Mouse (Mus musculus) kidney, embryonic 14.5 days (tissue): Measurements from ENCODE around the gene Slc22a23. TPM values are rescaled to one million over a fixed set of nuclear protein-coding genes. Genes with fewer than 3 reads are reported as not detected.

Source experiments
- ATAC-seq: fragments of 200-750 bp; cut with Nextera tagmentation; 2 replicates; pipeline ENCODE4 v1.8.0; 2017; ENCODE audit warnings: moderate number of reproducible peaks, mild to moderate bottlenecking, moderate TSS enrichment, moderate library complexity; ENCODE audit not compliant: low FRiP score, low TSS enrichment
- H3K27ac ChIP-seq: fragments of 300-500 bp; sonication (generic); 2 replicates; pipeline ENCODE4 v1.5.1; 2014; ENCODE audit warnings: low read depth, mild to moderate bottlenecking, low read length, moderate library complexity, mixed read lengths
- H3K27me3 ChIP-seq: fragments of 300-500 bp; sonication (generic); 2 replicates; pipeline ENCODE4 v1.6.1; 2014; ENCODE audit warnings: mild to moderate bottlenecking, low read length; ENCODE audit not compliant: control insufficient read depth, insufficient read depth
- H3K36me3 ChIP-seq: fragments of 300-500 bp; sonication (generic); 2 replicates; pipeline ENCODE4 v1.6.1; 2014; ENCODE audit warnings: low read length, mixed read lengths; ENCODE audit not compliant: control insufficient read depth, insufficient read depth
- H3K4me1 ChIP-seq: fragments of 300-500 bp; sonication (generic); 2 replicates; pipeline ENCODE4 v1.6.1; 2014; ENCODE audit warnings: low read length, mixed read lengths; ENCODE audit not compliant: control insufficient read depth, insufficient read depth
- H3K4me2 ChIP-seq: fragments of 300-500 bp; sonication (generic); replicated peaks from 2 replicates; pipeline ENCODE4 v1.6.1; 2014; ENCODE audit warnings: low read depth, mild to moderate bottlenecking, low read length
- H3K4me3 ChIP-seq: fragments of 300-500 bp; sonication (generic); 2 replicates; pipeline ENCODE4 v1.5.1; 2014; ENCODE audit warnings: mild to moderate bottlenecking, low read length
- H3K9ac ChIP-seq: fragments of 300-500 bp; sonication (generic); 2 replicates; pipeline ENCODE4 v1.6.1; 2014; ENCODE audit warnings: low read depth, mild to moderate bottlenecking, low read length, moderate library complexity
- H3K9me3 ChIP-seq: fragments of 300-500 bp; sonication (generic); 2 replicates; pipeline ENCODE4 v1.6.1; 2016; ENCODE audit warnings: low read length; ENCODE audit not compliant: control insufficient read depth
- WGBS: fragments of 180-500 bp; shearing (Covaris S2); extraction: QIAGEN DNeasy Blood & Tissue Kit; methylation state at CpG from one replicate; pipeline ENCODE4 v1.1.7; 2014; 5-methylcytosine and 5-hydroxymethylcytosine counted together
- polyA plus RNA-seq: library from polyadenylated mRNA; unstranded; fragments of >200 nt; fragmentation: Nextera tagmentation; extraction: Ambion mirVana; gene quantifications from 2 replicates; pipeline ENCODE4 v1.2.1, GENCODE M21; 2014

The Slc22a23 gene
- polyA plus RNA-seq, 1 experiment from 2014 or later: 2.8 TPM

DNA sequence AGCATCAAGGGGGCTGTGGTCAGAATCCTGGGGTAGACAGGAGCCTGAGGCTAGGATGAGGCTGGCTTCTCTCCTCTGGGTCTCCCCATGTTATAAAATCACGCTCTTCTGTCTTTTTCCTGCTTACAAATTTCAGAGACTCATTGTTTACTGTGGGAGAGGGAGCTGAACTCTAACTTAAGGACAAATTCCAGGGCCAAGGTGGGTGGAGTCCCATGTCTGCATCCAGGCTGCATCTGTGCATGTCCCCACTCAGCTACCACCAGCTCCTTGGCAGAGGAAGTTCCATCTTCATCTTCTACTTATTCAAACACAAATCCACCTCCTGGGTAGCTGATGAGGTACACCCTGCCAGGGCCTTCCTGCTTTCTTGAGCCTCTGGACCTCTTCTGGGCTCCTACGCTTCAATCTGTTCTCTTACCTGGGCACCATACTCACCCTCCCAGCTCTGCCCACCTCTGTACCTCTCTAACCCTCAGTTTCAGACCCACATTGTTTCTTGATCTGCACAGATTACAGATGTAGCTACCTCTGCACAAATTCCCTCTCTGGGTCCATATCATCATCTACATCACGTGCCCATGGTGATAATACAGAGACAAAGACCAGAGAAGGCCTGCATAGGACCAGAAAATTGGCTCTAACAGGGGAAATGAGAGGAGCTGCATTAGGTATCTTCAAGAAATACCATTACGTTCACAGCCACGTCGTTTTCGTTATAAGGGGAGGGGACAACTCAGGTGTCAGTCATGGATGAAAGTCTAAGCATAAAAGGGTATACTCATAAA lies 13.4 kb downstream of the Slc22a23 start:
- H3K9ac ChIP-seq: no peak overlapping the region
- H3K4me3 ChIP-seq: no peak overlapping the region
- H3K4me1 ChIP-seq: no peaks in the 10 kb centered on the region
- no peak for ATAC-seq
- H3K9me3 ChIP-seq: no peaks in the 10 kb centered on the region
- H3K27me3 ChIP-seq: no peaks in the 10 kb centered on the region
- H3K4me2 ChIP-seq: no peak overlapping the region
- no peak overlapping the region for H3K27ac ChIP-seq
- 88% methylated on average over 7 of the region's 7 CpGs for WGBS
- H3K36me3 ChIP-seq: no peaks in the 10 kb centered on the region

- Histone ChIP-seq H3K4me2 (no peak overlapping the region), H3K27ac (no peak overlapping the region), H3K9ac (no peak overlapping the region), H3K36me3 (no peaks in the 10 kb centered on the region), H3K27me3 (no peaks in the 10 kb centered on the region), H3K4me3 (no peak overlapping the region), H3K9me3 (no peaks in the 10 kb centered on the region), H3K4me1 (no peaks in the 10 kb centered on the region)
- no peak for ATAC-seq
- WGBS: 92% methylated on average over 4 of the region's 4 CpGs
Observed at GRCm38 (mm10) chr13:34329589-34329988, 15.4 kb downstream of the Slc22a23 start.

DNA sequence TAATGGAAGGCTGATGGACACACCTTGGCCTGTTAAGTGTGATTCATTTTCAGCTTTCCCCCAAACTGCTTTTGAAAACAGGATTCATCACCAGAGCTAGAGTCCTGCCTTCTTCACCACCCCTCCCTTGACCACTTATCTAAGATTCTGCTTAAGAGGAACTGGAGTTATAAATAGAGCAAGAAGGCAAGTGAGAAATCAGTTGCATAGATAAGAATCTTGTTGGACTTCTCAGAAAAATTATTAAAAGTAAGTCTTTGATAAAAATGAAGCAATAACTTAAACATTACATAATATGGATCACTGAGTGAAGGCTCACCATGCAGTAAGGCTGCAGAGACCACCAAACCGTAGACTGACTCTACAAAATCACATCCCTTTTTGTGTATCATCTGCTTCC lies 18.0 kb downstream of the Slc22a23 start:
- H3K27ac ChIP-seq: no peak overlapping the region
- no peaks in the 10 kb centered on the region for H3K27me3 ChIP-seq
- no peaks in the 10 kb centered on the region for H3K9me3 ChIP-seq
- H3K4me2 ChIP-seq: no peak overlapping the region
- no peak overlapping the region for H3K4me3 ChIP-seq
- H3K4me1 ChIP-seq: no peaks in the 10 kb centered on the region
- no peak for ATAC-seq
- no peaks in the 10 kb centered on the region for H3K36me3 ChIP-seq
- 97% methylated on average over 1 of the region's 1 CpGs for WGBS
- H3K9ac ChIP-seq: no peak overlapping the region

DNA sequence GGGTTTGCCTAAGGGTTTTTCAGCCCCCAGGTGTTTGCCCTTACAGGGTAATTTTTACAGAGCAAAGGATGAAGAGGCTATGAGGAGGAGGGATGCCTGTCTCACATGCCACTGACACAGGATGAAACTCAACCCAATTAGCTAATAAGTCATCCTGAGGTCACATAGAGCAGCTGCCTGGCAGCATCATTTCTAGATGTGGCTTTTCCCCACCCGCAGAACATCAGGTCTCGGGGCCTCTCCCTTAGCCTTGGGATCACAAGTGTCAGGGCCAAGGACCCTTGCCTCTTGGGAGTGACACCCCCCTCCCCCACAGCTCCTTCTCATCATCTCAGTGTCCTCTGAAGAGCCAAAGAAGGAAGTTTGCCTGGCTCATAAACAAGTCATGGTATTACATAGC lies 21.6 kb downstream of the Slc22a23 start:
- H3K9me3 ChIP-seq: no peaks in the 10 kb centered on the region
- WGBS: 27% methylated on average over 2 of the region's 2 CpGs
- H3K36me3 ChIP-seq: no peaks in the 10 kb centered on the region
- no peaks in the 10 kb centered on the region for H3K4me1 ChIP-seq
- no peak overlapping the region for H3K4me3 ChIP-seq
- no peak for ATAC-seq
- no peaks in the 10 kb centered on the region for H3K27me3 ChIP-seq
- H3K9ac ChIP-seq: no peak overlapping the region
- H3K27ac ChIP-seq: no peak overlapping the region
- no peak overlapping the region for H3K4me2 ChIP-seq

DNA sequence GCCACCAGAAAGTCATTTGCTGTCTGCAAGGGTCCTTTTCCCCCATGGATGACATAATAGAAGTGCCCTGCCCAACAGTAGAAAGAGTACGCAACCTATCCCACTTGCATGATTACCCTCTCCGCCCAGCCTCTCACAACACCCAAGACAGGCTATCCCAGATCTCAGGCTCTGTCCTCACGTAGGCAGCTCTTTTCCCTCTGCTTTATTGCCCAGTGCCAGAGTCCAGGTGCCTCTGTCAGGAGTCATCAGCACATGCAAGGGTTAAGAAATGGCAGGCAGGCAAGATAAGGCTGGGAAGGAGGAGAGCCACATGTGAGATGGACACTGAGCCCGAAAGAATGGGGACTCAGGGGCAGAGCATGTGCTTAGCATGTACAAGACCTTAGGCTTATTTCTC lies 24.5 kb downstream of the Slc22a23 start:
- Histone ChIP-seq H3K36me3 (no peaks in the 10 kb centered on the region), H3K9me3 (no peaks in the 10 kb centered on the region), H3K4me2 (no peak overlapping the region), H3K9ac (no peak overlapping the region), H3K27ac (no peak overlapping the region), H3K4me1 (no peaks in the 10 kb centered on the region), H3K4me3 (no peak overlapping the region), H3K27me3 (no peaks in the 10 kb centered on the region)
- 86% methylated on average over 4 of the region's 4 CpGs for WGBS
- ATAC-seq: no peak

DNA sequence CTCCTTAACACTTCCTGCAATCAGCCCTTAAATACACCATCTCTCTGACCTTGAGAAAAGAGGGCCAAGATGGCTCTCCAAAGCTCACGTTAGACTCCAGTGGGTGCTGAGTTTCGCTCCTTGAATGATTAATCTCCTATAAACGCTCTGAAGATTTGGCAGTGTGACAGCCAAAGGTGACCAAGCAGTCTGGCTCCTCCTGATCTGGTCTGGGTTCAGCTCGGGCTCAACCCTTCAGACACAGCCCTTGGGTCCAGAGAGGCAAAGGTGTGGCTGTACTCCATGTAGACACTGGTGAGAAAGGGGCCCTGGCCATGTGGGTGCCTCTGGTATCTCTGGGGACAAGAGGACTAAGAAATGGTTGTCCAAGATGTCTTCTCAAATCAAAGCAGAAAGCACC lies 27.9 kb downstream of the Slc22a23 start:
- no peaks in the 10 kb centered on the region for H3K4me1 ChIP-seq
- 75% methylated on average over 4 of the region's 4 CpGs for WGBS
- H3K9me3 ChIP-seq: no peaks in the 10 kb centered on the region
- H3K27me3 ChIP-seq: no peaks in the 10 kb centered on the region
- H3K27ac ChIP-seq: no peak overlapping the region
- H3K36me3 ChIP-seq: no peaks in the 10 kb centered on the region
- ATAC-seq: no peak
- H3K4me2 ChIP-seq: no peak overlapping the region
- no peak overlapping the region for H3K4me3 ChIP-seq
- no peak overlapping the region for H3K9ac ChIP-seq

- WGBS: 91% methylated on average over 6 of the region's 6 CpGs
- H3K4me2 ChIP-seq: no peak overlapping the region
- no peaks in the 10 kb centered on the region for H3K36me3 ChIP-seq
- ATAC-seq: no peak
- H3K27me3 ChIP-seq: no peaks in the 10 kb centered on the region
- H3K4me3 ChIP-seq: no peak overlapping the region
- no peak overlapping the region for H3K9ac ChIP-seq
- no peaks in the 10 kb centered on the region for H3K4me1 ChIP-seq
- H3K9me3 ChIP-seq: no peaks in the 10 kb centered on the region
- no peak overlapping the region for H3K27ac ChIP-seq
Observed at GRCm38 (mm10) chr13:34316511-34316910, 28.5 kb downstream of the Slc22a23 start.

DNA sequence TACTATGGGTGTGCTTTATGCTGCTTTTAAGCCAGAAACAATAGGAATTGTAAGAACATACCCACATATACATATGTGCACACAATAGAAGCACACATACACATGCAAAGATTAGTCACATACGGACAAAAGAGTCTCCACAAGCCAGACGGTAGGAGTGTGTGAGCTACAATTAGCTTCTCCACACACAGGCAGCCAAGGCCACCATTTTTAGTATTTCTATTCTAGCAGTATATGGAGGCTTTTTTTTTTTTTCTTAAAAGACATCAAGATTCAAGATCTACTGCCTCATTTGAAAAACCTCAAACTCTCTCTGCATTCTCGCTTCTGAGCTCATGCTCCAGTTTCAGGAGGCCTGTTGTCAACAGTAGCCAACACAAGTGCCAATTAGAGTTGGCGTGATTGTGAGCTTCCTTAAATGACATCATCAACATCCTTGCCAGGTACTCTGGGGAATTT lies 31.9 kb downstream of the Slc22a23 start:
- no peak for ATAC-seq
- WGBS: 86% methylated on average over 4 of the region's 4 CpGs
- H3K4me1 ChIP-seq: no peaks in the 10 kb centered on the region
- H3K9ac ChIP-seq: no peak overlapping the region
- H3K4me3 ChIP-seq: no peak overlapping the region
- no peaks in the 10 kb centered on the region for H3K27me3 ChIP-seq
- H3K4me2 ChIP-seq: no peak overlapping the region
- no peaks in the 10 kb centered on the region for H3K9me3 ChIP-seq
- H3K36me3 ChIP-seq: no peaks in the 10 kb centered on the region
- no peak overlapping the region for H3K27ac ChIP-seq

- no peak overlapping the region for H3K27ac ChIP-seq
- no peaks in the 10 kb centered on the region for H3K36me3 ChIP-seq
- H3K9ac ChIP-seq: no peak overlapping the region
- H3K4me2 ChIP-seq: no peak overlapping the region
- H3K9me3 ChIP-seq: no peaks in the 10 kb centered on the region
- WGBS: 86% methylated on average over 2 of the region's 2 CpGs
- no peaks in the 10 kb centered on the region for H3K27me3 ChIP-seq
- no peaks in the 10 kb centered on the region for H3K4me1 ChIP-seq
- no peak overlapping the region for H3K4me3 ChIP-seq
- no peak for ATAC-seq
Observed at GRCm38 (mm10) chr13:34312346-34313002, 32.5 kb downstream of the Slc22a23 start.
